Mouse (Mus musculus) brain, embryonic 14.5 days (tissue): Measurements from ENCODE around the gene Hsdl2.

Source experiments
- CTCF ChIP-seq: fragments of 200-500 bp; IDR thresholded peaks from 2 replicates; pipeline ENCODE4 v1.5.1; 2012; ENCODE audit warnings: inconsistent platforms, mild to moderate bottlenecking, moderate library complexity, borderline replicate concordance; ENCODE audit not compliant: insufficient read depth, insufficient read length; ENCODE audit errors: extremely low read depth
- POLR2A ChIP-seq: fragments of 200-500 bp; IDR thresholded peaks from 2 replicates; pipeline ENCODE4 v1.6.1; 2012; ENCODE audit warnings: mild to moderate bottlenecking, inconsistent platforms, borderline replicate concordance; ENCODE audit not compliant: poor library complexity, insufficient read depth, insufficient read length, severe bottlenecking; ENCODE audit errors: extremely low read depth

GRCm38 (mm10) chr4:59644992-59645391, 63.6 kb downstream of the Hsdl2 start:
- TF ChIP-seq CTCF (no peak), POLR2A (no peak)
